Mouse (Mus musculus) heart, postnatal 14 days (tissue): ENCODE data around the gene Nrxn1. TPM values are rescaled to one million over a fixed set of nuclear protein-coding genes. Genes with fewer than 3 reads are reported as not detected.
"Not testable (repeated sequence)": the region's sequence is repeated elsewhere in the genome, so short reads cannot be mapped to it uniquely, and the experiment has no call there.

Experiments used
- DNase-seq, 2 experiments: peaks; one replicate each; pipeline ENCODE4 v3.0.0; 2021 to 2022
- intact Hi-C: fragments of 180-260 bp; cut with DNase I; formaldehyde crosslinking; loops from one replicate; pipeline ENCODE4 v1.15.1; 2025
- total RNA-seq, 2 experiments: library from RNA; stranded (reverse); gene quantifications; 2 replicates each; pipeline ENCODE4 v1.2.3; 2021

Nrxn1 gene
- total RNA-seq, 2 experiments from 2014 or later, result 1.3 to 1.7 TPM

DNA sequence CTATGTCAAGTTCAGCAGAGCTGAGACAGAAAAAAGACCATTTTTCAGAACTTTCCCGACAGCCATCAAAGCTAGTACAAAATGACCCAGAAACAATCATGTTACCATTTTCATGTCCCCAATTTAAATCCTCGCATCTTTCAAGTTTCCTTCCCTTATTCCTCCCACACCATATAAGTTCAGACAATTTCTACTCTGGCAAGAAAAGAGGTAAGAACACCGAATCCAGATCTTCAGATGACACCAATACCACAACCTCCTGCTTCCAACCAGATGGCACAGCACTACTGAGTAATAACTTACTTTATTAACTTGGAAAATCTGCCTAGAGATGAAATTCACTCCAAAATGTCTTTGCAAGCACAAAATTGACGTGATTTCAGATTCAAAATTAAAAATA is 730.7 kb downstream of the Nrxn1 start:
- DNase-seq, result no peak
- intact Hi-C loops, result no loop called here

- intact Hi-C loops, result no loop called here
- DNase-seq, result no peak
Measured at GRCm38 (mm10) chr17:90349385-90350095, 743.3 kb downstream of the Nrxn1 start.

GRCm38 (mm10) chr17:90346735-90347475 is 746.0 kb downstream of the Nrxn1 start:
- intact Hi-C loops, result no loop called here
- DNase-seq, result no peak

GRCm38 (mm10) chr17:90333445-90333844 is 759.4 kb downstream of the Nrxn1 start:
- intact Hi-C loops, result no loop called here
- DNase-seq, result no peak

DNA sequence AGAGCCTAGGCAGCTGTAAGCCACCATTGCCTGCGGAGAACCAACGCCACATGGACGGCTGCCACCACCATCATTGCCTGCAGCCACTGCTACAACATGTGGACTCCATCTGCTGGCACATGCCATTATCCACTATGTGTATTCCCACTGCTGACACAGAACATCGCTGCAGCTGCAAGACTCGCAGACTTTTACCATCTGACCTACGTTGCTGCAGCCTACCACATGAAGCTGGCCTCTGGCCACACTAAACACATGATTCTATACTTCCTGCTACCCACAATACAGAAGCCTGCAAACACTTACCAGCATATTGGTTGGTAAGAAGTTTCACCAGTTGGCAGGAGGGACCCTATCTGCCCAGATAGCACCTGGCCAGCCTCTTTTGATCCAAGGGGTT is 769.2 kb downstream of the Nrxn1 start:
- intact Hi-C loops, result no loop called here
- DNase-seq, result no peak

DNA sequence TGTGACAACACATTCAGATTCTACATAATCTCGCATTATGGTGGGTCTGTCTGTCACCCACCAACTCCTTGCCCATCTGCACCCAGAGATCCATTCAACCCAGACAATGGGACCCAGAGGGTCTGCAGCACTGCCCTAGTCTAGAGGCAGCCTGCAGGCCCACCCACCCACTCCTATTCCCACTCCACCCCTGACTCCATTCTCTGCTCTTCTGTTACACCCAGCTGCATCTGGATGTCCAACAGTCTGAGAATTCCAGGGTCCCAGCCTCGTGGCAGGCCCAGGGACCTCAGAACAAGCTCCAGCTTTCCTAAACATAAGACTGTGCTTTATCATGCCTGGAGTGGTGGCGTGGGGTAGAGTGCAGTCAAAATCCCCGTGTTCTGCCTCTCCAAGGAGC is 820.6 kb downstream of the Nrxn1 start:
- no peak for DNase-seq

GRCm38 (mm10) chr17:90271165-90271564 is 821.7 kb downstream of the Nrxn1 start:
- intact Hi-C loops, result no loop called here
- no peak for DNase-seq

More for the DNA sequence above, 820.6 kb downstream of the Nrxn1 start:
- intact Hi-C loops, result no loop called here

DNA sequence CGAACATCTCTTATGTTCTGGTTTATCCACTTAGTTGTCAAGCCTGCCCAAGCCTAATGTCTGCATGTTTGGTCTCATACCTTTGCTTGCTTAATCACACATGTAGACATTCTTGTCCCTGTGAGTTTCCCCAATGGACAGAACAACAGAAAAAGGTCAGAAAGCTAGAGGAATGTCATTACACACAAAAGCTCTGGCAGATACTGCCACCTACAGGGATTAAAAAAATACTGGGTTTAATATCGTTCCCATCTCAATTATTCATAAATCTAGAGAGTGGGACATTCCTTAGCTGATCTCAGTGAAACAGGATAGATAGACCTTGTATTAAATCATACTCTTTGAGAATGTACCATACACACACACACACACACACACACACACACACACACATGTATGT is 823.7 kb downstream of the Nrxn1 start:
- intact Hi-C loops, result no loop called here
- no peak for DNase-seq

GRCm38 (mm10) chr17:90253451-90254131 is 839.3 kb downstream of the Nrxn1 start:
- DNase-seq, result no peak

DNA sequence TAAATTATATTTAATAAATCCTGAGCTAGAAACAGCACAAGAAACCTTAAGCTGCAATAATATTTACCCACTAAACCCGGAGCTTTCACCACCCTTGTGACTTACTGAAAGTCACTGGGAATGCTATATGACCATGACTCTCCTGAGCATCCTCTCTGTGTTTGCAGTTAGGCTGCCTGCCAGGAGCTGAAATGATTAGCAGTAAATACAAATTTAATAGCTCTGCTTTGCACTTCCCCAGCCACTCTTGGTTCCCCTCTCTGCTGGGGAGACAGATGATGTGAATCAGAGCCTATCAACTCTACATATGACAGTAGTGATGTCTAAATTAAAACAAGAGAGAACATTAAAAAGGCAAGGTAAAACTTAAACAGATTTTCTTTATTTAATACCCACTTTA is 840.7 kb downstream of the Nrxn1 start:
- intact Hi-C loops, result no loop called here
- no peak for DNase-seq

More at GRCm38 (mm10) chr17:90253451-90254131, 839.3 kb downstream of the Nrxn1 start:
- intact Hi-C loops, result no loop called here

DNA sequence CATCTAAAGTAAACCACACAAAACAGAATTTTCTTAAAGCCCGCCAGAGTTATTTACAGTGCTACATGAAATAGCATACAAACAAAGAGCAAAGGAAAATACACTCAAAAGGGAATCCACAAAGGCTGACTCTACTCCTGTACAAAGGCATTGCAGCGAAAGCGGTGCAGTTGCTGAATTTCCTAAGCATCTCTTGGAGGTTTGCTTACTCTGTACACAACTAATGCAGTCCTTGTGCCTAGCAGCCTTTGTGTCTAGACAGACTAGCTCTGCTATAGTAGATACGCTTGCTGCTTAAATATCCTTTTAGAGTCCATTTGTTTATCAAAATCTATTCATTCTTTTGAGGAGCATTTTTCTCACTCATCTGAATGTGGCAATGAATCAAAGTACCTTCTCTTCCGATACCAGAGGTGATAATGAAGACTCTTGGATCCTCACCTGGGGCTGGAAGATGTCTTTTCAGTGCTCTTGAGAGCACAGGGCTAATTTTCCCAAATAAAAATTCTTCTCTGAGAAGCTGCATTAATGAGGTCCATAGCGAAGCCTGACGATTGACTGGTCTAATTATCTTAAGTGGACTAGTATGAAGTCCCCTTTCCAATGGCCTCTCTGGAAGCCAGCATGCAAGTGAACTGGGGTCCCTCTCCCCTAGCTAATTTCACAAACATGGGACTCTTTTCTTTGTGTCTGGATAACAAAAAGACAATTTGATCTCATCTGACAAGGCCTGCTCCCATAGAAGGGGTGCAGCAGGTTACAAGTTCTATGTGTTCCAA is 845.6 kb downstream of the Nrxn1 start:
- no peak for DNase-seq
- intact Hi-C loops, result no loop called here

GRCm38 (mm10) chr17:90244339-90244738 is 848.5 kb downstream of the Nrxn1 start:
- intact Hi-C loops, result no loop called here
- DNase-seq, result no peak

DNA sequence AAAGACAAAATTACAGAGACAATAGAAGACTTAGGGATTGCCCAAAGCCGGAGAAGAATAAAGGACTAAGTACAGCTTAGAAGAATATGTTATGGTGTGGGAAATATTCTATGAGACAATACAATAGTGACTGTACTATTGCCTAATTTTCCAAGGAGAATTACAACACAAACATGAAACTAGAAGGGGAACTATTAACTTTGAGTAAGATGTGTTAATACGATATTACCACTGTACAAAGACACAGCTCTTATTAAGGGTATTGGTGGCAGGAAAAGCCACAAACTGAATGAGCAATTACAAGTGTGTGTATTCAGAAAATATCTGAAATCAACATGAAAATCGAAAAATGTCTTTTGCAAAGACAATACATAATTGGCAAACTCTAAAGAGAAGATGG is 853.9 kb downstream of the Nrxn1 start:
- DNase-seq, result no peak
- intact Hi-C loops, result no loop called here

- DNase-seq, result no peak
- intact Hi-C loops, result no loop called here
Measured at GRCm38 (mm10) chr17:90238517-90238916, 854.4 kb downstream of the Nrxn1 start.

DNA sequence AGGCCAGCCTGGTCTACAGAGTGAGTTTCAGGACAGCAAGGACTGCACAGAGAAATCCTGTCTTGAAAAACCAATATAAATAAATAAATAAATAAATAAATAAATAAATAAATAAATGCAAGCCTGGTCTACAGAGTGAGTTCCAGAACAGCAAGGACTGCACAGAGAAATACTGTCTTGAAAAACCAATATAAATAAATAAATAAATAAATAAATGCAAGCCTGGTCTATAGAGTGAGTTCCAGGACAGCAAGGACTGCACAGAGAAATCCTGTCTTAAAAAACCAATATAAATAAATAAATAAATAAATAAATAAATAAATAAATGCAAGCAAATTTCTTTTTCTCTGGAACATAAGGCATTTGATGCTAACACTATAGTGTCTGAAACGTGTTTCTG is 857.2 kb downstream of the Nrxn1 start:
- intact Hi-C loops, DNase-seq: not testable (repeated sequence)

DNA sequence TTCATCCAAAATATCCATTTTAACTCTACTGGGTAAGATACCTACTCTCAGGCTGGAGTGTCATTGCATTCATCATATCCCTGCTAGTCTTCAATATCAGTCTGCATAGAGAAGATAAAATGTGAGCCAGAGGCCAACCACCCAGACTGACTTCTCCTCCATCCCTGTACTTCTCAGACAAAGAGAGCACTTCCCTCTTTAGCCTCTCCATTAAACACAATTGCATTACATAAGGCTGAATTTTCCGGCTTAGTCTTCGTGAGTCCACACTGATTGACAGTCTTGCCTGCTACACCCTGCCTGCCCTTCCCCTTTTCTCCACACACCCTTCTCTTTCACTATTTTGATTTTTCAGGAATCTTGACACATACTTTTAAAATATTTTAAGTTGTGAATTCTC is 858.1 kb downstream of the Nrxn1 start:
- intact Hi-C loops, result no loop called here
- DNase-seq, result no peak

DNA sequence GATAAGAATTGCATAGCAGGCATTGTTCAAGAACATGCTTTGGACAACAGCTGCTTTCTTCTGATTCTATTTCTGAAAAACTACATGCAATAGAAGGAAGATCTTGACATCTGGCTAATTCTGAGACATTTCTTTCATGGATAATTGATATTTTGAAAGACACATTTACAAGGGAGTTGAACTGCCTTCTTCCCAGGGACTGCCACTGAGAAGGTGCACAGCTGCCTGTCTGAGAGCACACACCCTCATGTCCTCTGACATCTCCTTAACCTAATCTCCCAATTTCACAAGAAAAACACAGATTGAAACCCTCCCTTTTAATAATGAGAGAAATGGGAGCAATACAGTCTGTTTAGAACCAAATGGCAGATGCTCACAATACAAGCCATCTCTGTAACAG is 884.3 kb downstream of the Nrxn1 start:
- DNase-seq, result no peak

GRCm38 (mm10) chr17:90207617-90208016 is 885.3 kb downstream of the Nrxn1 start:
- DNase-seq, result no peak
- intact Hi-C loops, result no loop called here

More for the DNA sequence above, 884.3 kb downstream of the Nrxn1 start:
- intact Hi-C loops, result no loop called here

GRCm38 (mm10) chr17:90203993-90204392 is 888.9 kb downstream of the Nrxn1 start:
- no peak for DNase-seq
- intact Hi-C loops, result no loop called here

GRCm38 (mm10) chr17:90202785-90203184 is 890.1 kb downstream of the Nrxn1 start:
- no peak for DNase-seq
- intact Hi-C loops, result no loop called here

DNA sequence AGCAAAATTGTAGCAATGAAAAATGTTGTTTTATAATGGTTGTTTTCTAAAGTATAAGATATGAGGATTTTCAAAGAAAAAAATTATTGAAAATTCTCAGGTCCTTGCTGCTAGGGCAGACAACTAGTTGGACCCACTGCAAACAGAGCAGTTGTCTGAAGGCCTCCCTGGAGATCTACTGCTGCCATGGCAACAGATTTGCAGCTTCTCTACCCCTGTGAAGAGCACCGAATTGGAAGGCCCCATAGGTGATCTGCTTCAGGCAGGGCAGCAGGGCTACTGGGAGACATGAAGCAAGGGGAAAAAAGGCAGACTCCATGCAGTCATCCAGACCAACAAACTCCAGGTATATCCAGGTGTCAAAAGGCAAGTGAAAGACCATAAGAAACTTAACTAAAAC is 896.1 kb downstream of the Nrxn1 start:
- intact Hi-C loops, result no loop called here
- DNase-seq, result no peak
